Mouse (Mus musculus): ENCODE measurements at regions not wholly inside any gene's neighbourhood (a gene's known extent, or its start where the extent isn't known, plus 50 kb on each side); places are given as distances from the start of the nearest gene placed in this dataset.
A peak's percentile ranks its signal among the peaks of the same experiment; 100 is the strongest.

DNA sequence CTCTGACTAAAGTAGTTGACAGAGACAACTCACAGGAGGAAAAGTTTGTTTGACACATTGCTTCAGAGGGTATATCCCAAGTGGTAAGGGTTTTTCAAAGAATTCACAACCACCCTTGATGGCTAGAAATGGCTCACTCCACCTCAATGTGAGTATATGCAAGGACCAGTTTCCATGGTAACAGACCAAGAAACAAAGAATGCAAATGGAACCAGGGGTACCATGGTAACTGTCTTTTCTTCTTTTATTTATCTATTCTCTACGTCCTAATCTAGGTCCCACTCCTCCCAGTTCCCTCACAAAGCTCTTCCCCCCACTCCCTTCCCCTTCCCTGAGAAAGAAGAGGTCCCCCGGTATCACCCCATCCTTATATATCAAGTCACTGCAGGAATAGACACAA lies 57.5 kb downstream of the Ins1 start:
- Histone ChIP-seq H3K4me2 (replicated peaks; ENCODE audit: low read depth, low read length) (no peak overlapping the region), H3K9ac (ENCODE audit: low read depth, low read length) (no peak overlapping the region), H3K4me1 (replicated peaks; ENCODE audit: control insufficient read depth, insufficient read depth, low read length) (no peaks in the 10 kb centered on the region), H3K36me3 (ENCODE audit: control insufficient read depth, insufficient read depth, low read length) (no peaks in the 10 kb centered on the region), H3K9me3 (ENCODE audit: control insufficient read depth, low read length) (no peaks in the 10 kb centered on the region), H3K27ac (ENCODE audit: low read depth, low read length) (no peak overlapping the region), H3K4me3 (ENCODE audit: low read depth, low read length) (no peak overlapping the region), H3K27me3 (ENCODE audit: control insufficient read depth, insufficient read depth, low read length) (no peaks in the 10 kb centered on the region)
- no peak for ATAC-seq (ENCODE audit: low FRiP score)
- 25% methylated on average over 2 of the region's 2 CpGs for WGBS
- peak; percentile 3 for DNase-seq (ENCODE audit: low spot score)

DNA sequence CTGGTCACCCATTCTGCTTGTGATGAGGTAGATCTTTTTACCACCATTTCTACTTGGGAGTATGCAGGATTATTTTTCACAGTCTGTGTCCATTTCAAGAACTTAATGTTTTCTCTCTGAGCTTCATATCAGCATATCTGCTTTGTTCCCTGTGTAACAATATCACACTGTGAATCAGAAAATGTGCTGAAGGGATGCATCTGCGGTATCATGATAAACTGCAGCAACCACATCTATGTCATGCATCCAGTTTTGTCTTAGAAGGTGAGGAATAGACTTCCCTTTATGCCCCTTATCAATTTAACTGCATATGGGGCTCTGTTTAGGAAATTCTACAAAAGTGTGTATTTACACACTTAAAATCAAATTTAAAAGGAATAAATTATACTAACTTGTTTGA lies 67.3 kb downstream of the Ins1 start:
- Histone ChIP-seq H3K4me1 (replicated peaks; ENCODE audit: control insufficient read depth, insufficient read depth, low read length) (no peaks in the 10 kb centered on the region), H3K4me2 (replicated peaks; ENCODE audit: low read depth, low read length) (no peak overlapping the region), H3K9me3 (ENCODE audit: control insufficient read depth, low read length) (no peaks in the 10 kb centered on the region), H3K9ac (ENCODE audit: low read depth, low read length) (no peak overlapping the region), H3K4me3 (ENCODE audit: low read depth, low read length) (no peak overlapping the region), H3K27ac (ENCODE audit: low read depth, low read length) (no peak overlapping the region), H3K36me3 (ENCODE audit: control insufficient read depth, insufficient read depth, low read length) (no peaks in the 10 kb centered on the region), H3K27me3 (ENCODE audit: control insufficient read depth, insufficient read depth, low read length) (no peaks in the 10 kb centered on the region)
- ATAC-seq (ENCODE audit: low FRiP score) (no peak), DNase-seq (ENCODE audit: low spot score) (no peak)
- WGBS = 94% methylated on average over 1 of the region's 1 CpGs

DNA sequence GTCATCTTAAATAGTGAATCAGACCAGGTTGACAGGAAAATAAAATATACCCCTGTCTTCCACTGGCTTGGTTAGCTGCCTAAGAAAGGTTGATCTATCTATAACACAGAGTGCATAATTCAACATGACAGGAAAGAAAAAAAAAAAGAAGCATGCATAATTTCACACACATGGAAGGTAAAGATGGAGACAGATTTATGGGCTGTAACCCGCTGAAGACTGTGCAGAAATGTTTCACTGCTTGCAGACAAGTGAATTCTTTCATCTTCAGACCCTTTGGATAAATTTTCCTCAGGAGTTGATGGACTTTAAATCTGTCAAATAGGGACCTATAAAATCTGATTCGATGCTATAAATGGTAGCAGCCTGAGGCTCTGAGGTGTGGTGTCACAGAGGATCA lies 91.1 kb downstream of the Ins1 start:
- Histone ChIP-seq H3K9ac (ENCODE audit: low read depth, low read length) (no peak overlapping the region), H3K4me3 (ENCODE audit: low read depth, low read length) (no peak overlapping the region), H3K4me1 (replicated peaks; ENCODE audit: control insufficient read depth, insufficient read depth, low read length) (no peaks in the 10 kb centered on the region), H3K27ac (ENCODE audit: low read depth, low read length) (no peak overlapping the region), H3K9me3 (ENCODE audit: control insufficient read depth, low read length) (no peaks in the 10 kb centered on the region), H3K4me2 (replicated peaks; ENCODE audit: low read depth, low read length) (no peak overlapping the region), H3K36me3 (ENCODE audit: control insufficient read depth, insufficient read depth, low read length) (no peaks in the 10 kb centered on the region), H3K27me3 (ENCODE audit: control insufficient read depth, insufficient read depth, low read length) (no peaks in the 10 kb centered on the region)
- DNase-seq (ENCODE audit: low spot score) (no peak), ATAC-seq (ENCODE audit: low FRiP score) (no peak)
- WGBS = 90% methylated on average over 2 of the region's 2 CpGs

- Histone ChIP-seq H3K9ac (ENCODE audit: low read depth, low read length) (no peak overlapping the region), H3K36me3 (ENCODE audit: control insufficient read depth, insufficient read depth, low read length) (no peaks in the 10 kb centered on the region), H3K4me2 (replicated peaks; ENCODE audit: low read depth, low read length) (no peak overlapping the region), H3K9me3 (ENCODE audit: control insufficient read depth, low read length) (no peaks in the 10 kb centered on the region), H3K4me1 (replicated peaks; ENCODE audit: control insufficient read depth, insufficient read depth, low read length) (no peaks in the 10 kb centered on the region), H3K27ac (ENCODE audit: low read depth, low read length) (no peak overlapping the region), H3K4me3 (ENCODE audit: low read depth, low read length) (no peak overlapping the region), H3K27me3 (ENCODE audit: control insufficient read depth, insufficient read depth, low read length) (no peaks in the 10 kb centered on the region)
- DNase-seq (ENCODE audit: low spot score) (no peak), ATAC-seq (ENCODE audit: low FRiP score) (no peak)
- 82% methylated on average over 4 of the region's 4 CpGs for WGBS
These were observed 110.9 kb downstream of the Ins1 start for GRCm38 (mm10) chr19:52374892-52375578.

DNA sequence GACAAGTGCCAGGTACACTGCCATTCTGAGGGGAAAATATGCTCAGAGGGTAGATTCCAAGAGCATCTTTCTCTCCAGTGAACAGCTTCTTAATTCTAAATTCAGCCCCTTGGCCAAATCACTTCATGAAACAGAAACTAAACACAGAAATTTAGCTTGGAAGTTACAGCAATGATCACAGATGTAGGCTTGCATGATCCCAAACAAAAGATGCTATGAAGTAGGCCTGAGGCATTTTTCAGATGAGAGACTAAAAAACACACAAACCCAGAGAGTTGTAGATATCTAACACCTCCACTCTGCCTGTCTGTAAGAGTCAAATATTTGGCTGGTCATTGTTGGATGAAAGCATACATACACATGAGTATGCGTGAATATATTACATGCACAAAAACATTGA lies 142.6 kb downstream of the Ins1 start:
- Histone ChIP-seq H3K27ac (ENCODE audit: low read depth, low read length) (no peak overlapping the region), H3K27me3 (ENCODE audit: control insufficient read depth, insufficient read depth, low read length) (no peaks in the 10 kb centered on the region), H3K9ac (ENCODE audit: low read depth, low read length) (no peak overlapping the region), H3K9me3 (ENCODE audit: control insufficient read depth, low read length) (no peaks in the 10 kb centered on the region), H3K4me2 (replicated peaks; ENCODE audit: low read depth, low read length) (no peak overlapping the region), H3K4me1 (replicated peaks; ENCODE audit: control insufficient read depth, insufficient read depth, low read length) (no peaks in the 10 kb centered on the region), H3K36me3 (ENCODE audit: control insufficient read depth, insufficient read depth, low read length) (no peaks in the 10 kb centered on the region), H3K4me3 (ENCODE audit: low read depth, low read length) (no peak overlapping the region)
- no peak for DNase-seq (ENCODE audit: low spot score)
- ATAC-seq (ENCODE audit: low FRiP score) = no peak
- 100% methylated on average over 1 of the region's 1 CpGs for WGBS

GRCm38 (mm10) chr19:52428768-52429167 lies 164.7 kb downstream of the Ins1 start:
- H3K4me3 ChIP-seq (ENCODE audit: low read depth, low read length) = no peak overlapping the region
- H3K9ac ChIP-seq (ENCODE audit: low read depth, low read length) = no peak overlapping the region
- no peaks in the 10 kb centered on the region for H3K27me3 ChIP-seq (ENCODE audit: control insufficient read depth, insufficient read depth, low read length)
- 70% methylated on average over 2 of the region's 2 CpGs for WGBS
- H3K4me1 ChIP-seq (replicated peaks; ENCODE audit: control insufficient read depth, insufficient read depth, low read length) = no peaks in the 10 kb centered on the region
- no peaks in the 10 kb centered on the region for H3K36me3 ChIP-seq (ENCODE audit: control insufficient read depth, insufficient read depth, low read length)
- H3K4me2 ChIP-seq (replicated peaks; ENCODE audit: low read depth, low read length) = no peak overlapping the region
- H3K9me3 ChIP-seq (ENCODE audit: control insufficient read depth, low read length) = no peaks in the 10 kb centered on the region
- no peak for DNase-seq (ENCODE audit: low spot score)
- ATAC-seq (ENCODE audit: low FRiP score) = no peak
- H3K27ac ChIP-seq (ENCODE audit: low read depth, low read length) = no peak overlapping the region

DNA sequence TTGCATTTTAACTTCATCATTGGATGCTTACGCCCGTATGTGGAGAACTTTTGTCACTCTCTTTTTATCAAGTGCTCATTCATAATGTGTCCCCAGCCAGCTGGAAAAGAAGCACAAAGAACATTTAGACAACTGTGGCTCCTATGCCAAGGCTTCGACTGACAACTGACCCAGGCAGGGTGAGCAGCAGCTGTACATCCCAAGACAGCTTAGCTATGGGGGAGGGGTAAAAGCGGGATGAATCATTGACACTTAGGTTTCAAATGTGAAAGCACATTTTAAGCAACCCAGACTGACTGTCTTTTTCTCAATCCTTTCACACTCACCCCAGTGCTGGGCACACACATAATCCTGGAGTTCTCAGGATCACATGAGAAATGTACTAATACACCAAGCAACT lies 178.4 kb downstream of the Ins1 start:
- H3K27ac ChIP-seq (ENCODE audit: low read depth, low read length) = no peak overlapping the region
- ATAC-seq (ENCODE audit: low FRiP score) (no peak), DNase-seq (ENCODE audit: low spot score) (no peak)
- H3K4me3 ChIP-seq (ENCODE audit: low read depth, low read length) = no peak overlapping the region
- H3K4me1 ChIP-seq (replicated peaks; ENCODE audit: control insufficient read depth, insufficient read depth, low read length) = no peaks in the 10 kb centered on the region
- 88% methylated on average over 4 of the region's 4 CpGs for WGBS
- no peaks in the 10 kb centered on the region for H3K36me3 ChIP-seq (ENCODE audit: control insufficient read depth, insufficient read depth, low read length)
- H3K9me3 ChIP-seq (ENCODE audit: control insufficient read depth, low read length) = no peaks in the 10 kb centered on the region
- H3K4me2 ChIP-seq (replicated peaks; ENCODE audit: low read depth, low read length) = no peak overlapping the region
- H3K9ac ChIP-seq (ENCODE audit: low read depth, low read length) = no peak overlapping the region
- no peaks in the 10 kb centered on the region for H3K27me3 ChIP-seq (ENCODE audit: control insufficient read depth, insufficient read depth, low read length)

GRCm38 (mm10) chr19:52448931-52449330 lies 184.8 kb downstream of the Ins1 start:
- Histone ChIP-seq H3K27me3 (ENCODE audit: control insufficient read depth, insufficient read depth, low read length) (no peaks in the 10 kb centered on the region), H3K4me1 (replicated peaks; ENCODE audit: control insufficient read depth, insufficient read depth, low read length) (no peaks in the 10 kb centered on the region), H3K36me3 (ENCODE audit: control insufficient read depth, insufficient read depth, low read length) (no peaks in the 10 kb centered on the region), H3K9ac (ENCODE audit: low read depth, low read length) (no peak overlapping the region), H3K9me3 (ENCODE audit: control insufficient read depth, low read length) (no peaks in the 10 kb centered on the region), H3K4me2 (replicated peaks; ENCODE audit: low read depth, low read length) (no peak overlapping the region), H3K4me3 (ENCODE audit: low read depth, low read length) (no peak overlapping the region), H3K27ac (ENCODE audit: low read depth, low read length) (no peak overlapping the region)
- DNase-seq (ENCODE audit: low spot score) (no peak), ATAC-seq (ENCODE audit: low FRiP score) (no peak)
- WGBS = 98% methylated on average over 4 of the region's 4 CpGs

GRCm38 (mm10) chr19:52449392-52449791 lies 185.3 kb downstream of the Ins1 start:
- H3K9me3 ChIP-seq (ENCODE audit: control insufficient read depth, low read length) = no peaks in the 10 kb centered on the region
- H3K36me3 ChIP-seq (ENCODE audit: control insufficient read depth, insufficient read depth, low read length) = no peaks in the 10 kb centered on the region
- no peak overlapping the region for H3K27ac ChIP-seq (ENCODE audit: low read depth, low read length)
- no peak for ATAC-seq (ENCODE audit: low FRiP score)
- H3K4me2 ChIP-seq (replicated peaks; ENCODE audit: low read depth, low read length) = no peak overlapping the region
- WGBS = 92% methylated on average over 4 of the region's 4 CpGs
- no peaks in the 10 kb centered on the region for H3K4me1 ChIP-seq (replicated peaks; ENCODE audit: control insufficient read depth, insufficient read depth, low read length)
- no peak overlapping the region for H3K4me3 ChIP-seq (ENCODE audit: low read depth, low read length)
- no peak for DNase-seq (ENCODE audit: low spot score)
- H3K27me3 ChIP-seq (ENCODE audit: control insufficient read depth, insufficient read depth, low read length) = no peaks in the 10 kb centered on the region
- H3K9ac ChIP-seq (ENCODE audit: low read depth, low read length) = no peak overlapping the region

Measured in hindbrain, embryonic 11.5 days (tissue).